Mouse (Mus musculus) embryonic facial prominence, embryonic 11.5 days (tissue): ENCODE measurements around the gene Aqp11. TPM values are rescaled to one million over a fixed set of nuclear protein-coding genes. Genes with fewer than 3 reads are reported as not detected.

Experiments used
- ATAC-seq: fragments of 200-750 bp; cut with Nextera tagmentation; replicated peaks from 2 replicates; pipeline ENCODE4 v1.8.0; 2017; ENCODE audit warnings: low read depth; ENCODE audit not compliant: insufficient number of reproducible peaks, low FRiP score, low TSS enrichment
- DNase-seq: peaks from one replicate; pipeline ENCODE4 v3.0.0-alpha.2; 2015; ENCODE audit warnings: low spot score
- H3K27ac ChIP-seq: fragments of 300-500 bp; sonication (generic); replicated peaks from 2 replicates; pipeline ENCODE4 v1.5.1; 2014; ENCODE audit warnings: mild to moderate bottlenecking, low read depth, low read length, control low read depth
- H3K27me3 ChIP-seq: fragments of 300-500 bp; sonication (generic); 2 replicates; pipeline ENCODE4 v1.6.1; 2014; ENCODE audit warnings: mild to moderate bottlenecking, low read length, moderate library complexity, mixed read lengths; ENCODE audit not compliant: control insufficient read depth, insufficient read depth
- H3K36me3 ChIP-seq: fragments of 300-500 bp; sonication (generic); replicated peaks from 2 replicates; pipeline ENCODE4 v1.6.1; 2014; ENCODE audit warnings: low read depth, mild to moderate bottlenecking, low read length, moderate library complexity, mixed read lengths; ENCODE audit not compliant: control insufficient read depth, insufficient read depth
- H3K4me1 ChIP-seq: fragments of 300-500 bp; sonication (generic); 2 replicates; pipeline ENCODE4 v1.6.1; 2014; ENCODE audit warnings: low read length, mixed read lengths; ENCODE audit not compliant: control insufficient read depth, insufficient read depth
- H3K4me2 ChIP-seq: fragments of 300-500 bp; sonication (generic); 2 replicates; pipeline ENCODE4 v1.6.1; 2014; ENCODE audit warnings: low read depth, mild to moderate bottlenecking, control low read depth, low read length, moderate library complexity
- H3K4me3 ChIP-seq: fragments of 300-500 bp; sonication (generic); 2 replicates; pipeline ENCODE4 v1.5.1; 2014; ENCODE audit warnings: low read depth, low read length, control low read depth
- H3K9ac ChIP-seq: fragments of 300-500 bp; sonication (generic); replicated peaks from 2 replicates; pipeline ENCODE4 v1.6.1; 2014; ENCODE audit warnings: mild to moderate bottlenecking, control low read depth, low read length
- H3K9me3 ChIP-seq: fragments of 300-500 bp; sonication (generic); replicated peaks from 2 replicates; pipeline ENCODE4 v1.6.1; 2016; ENCODE audit warnings: mild to moderate bottlenecking, low read length, inconsistent platforms, mixed read lengths; ENCODE audit not compliant: control insufficient read depth
- whole genome bisulfite sequencing: fragments of 180-500 bp; shearing (Covaris S2); extraction: QIAGEN DNeasy Blood & Tissue Kit; methylation state at CpG from one replicate; pipeline ENCODE4 v1.1.7; 2014; 5-methylcytosine and 5-hydroxymethylcytosine counted together
- polyA plus RNA-seq: library from polyadenylated mRNA; unstranded; fragments of >200 nt; fragmentation: Nextera tagmentation; extraction: Ambion mirVana; gene quantifications from 2 replicates; pipeline ENCODE4 v1.2.1, GENCODE M21; 2014

Aqp11 gene
- polyA plus RNA-seq, 1 experiment from 2014 or later, result 3.7 TPM

- Histone ChIP-seq H3K9me3 (no peaks in the 10 kb centered on the region), H3K4me3 (no peak overlapping the region), H3K4me1 (no peaks in the 10 kb centered on the region), H3K4me2 (no peak overlapping the region), H3K9ac (no peak overlapping the region), H3K27me3 (no peaks in the 10 kb centered on the region), H3K27ac (no peak overlapping the region), H3K36me3 (no peaks in the 10 kb centered on the region)
- 88% methylated on average over 6 of the region's 6 CpGs for WGBS
- ATAC-seq (no peak), DNase-seq (no peak)
Observed at GRCm38 (mm10) chr7:97770841-97771620, 32.9 kb upstream of the Aqp11 start.

- H3K4me2 ChIP-seq, result no peak overlapping the region
- 75% methylated on average over 4 of the region's 4 CpGs for WGBS
- H3K9me3 ChIP-seq, result no peaks in the 10 kb centered on the region
- H3K4me3 ChIP-seq, result no peak overlapping the region
- no peaks in the 10 kb centered on the region for H3K36me3 ChIP-seq
- no peak for DNase-seq
- H3K27me3 ChIP-seq, result no peaks in the 10 kb centered on the region
- H3K9ac ChIP-seq, result no peak overlapping the region
- no peaks in the 10 kb centered on the region for H3K4me1 ChIP-seq
- ATAC-seq, result no peak
- H3K27ac ChIP-seq, result no peak overlapping the region
Observed at GRCm38 (mm10) chr7:97769020-97769419, 30.9 kb upstream of the Aqp11 start.

- H3K4me2 ChIP-seq, result no peak overlapping the region
- no peak for ATAC-seq
- H3K36me3 ChIP-seq, result no peaks in the 10 kb centered on the region
- no peaks in the 10 kb centered on the region for H3K9me3 ChIP-seq
- no peak for DNase-seq
- H3K9ac ChIP-seq, result no peak overlapping the region
- 82% methylated on average over 8 of the region's 8 CpGs for WGBS
- H3K27me3 ChIP-seq, result no peaks in the 10 kb centered on the region
- H3K27ac ChIP-seq, result no peak overlapping the region
- H3K4me1 ChIP-seq, result no peaks in the 10 kb centered on the region
- no peak overlapping the region for H3K4me3 ChIP-seq
Observed at GRCm38 (mm10) chr7:97767841-97768240, 29.8 kb upstream of the Aqp11 start.

- Histone ChIP-seq H3K4me1 (no peaks in the 10 kb centered on the region), H3K9me3 (no peaks in the 10 kb centered on the region), H3K27ac (no peak overlapping the region), H3K4me3 (no peak overlapping the region), H3K36me3 (no peaks in the 10 kb centered on the region), H3K4me2 (no peak overlapping the region), H3K27me3 (no peaks in the 10 kb centered on the region), H3K9ac (no peak overlapping the region)
- no peak for ATAC-seq
- WGBS, result 80% methylated on average over 9 of the region's 9 CpGs
- DNase-seq, result no peak
Observed at GRCm38 (mm10) chr7:97766406-97767166, 28.5 kb upstream of the Aqp11 start.

- no peak overlapping the region for H3K4me3 ChIP-seq
- no peak for ATAC-seq
- H3K9ac ChIP-seq, result no peak overlapping the region
- H3K27ac ChIP-seq, result no peak overlapping the region
- WGBS, result 85% methylated on average over 5 of the region's 5 CpGs
- H3K4me1 ChIP-seq, result no peaks in the 10 kb centered on the region
- H3K9me3 ChIP-seq, result no peaks in the 10 kb centered on the region
- H3K36me3 ChIP-seq, result no peaks in the 10 kb centered on the region
- no peaks in the 10 kb centered on the region for H3K27me3 ChIP-seq
- DNase-seq, result no peak
- no peak overlapping the region for H3K4me2 ChIP-seq
Observed at GRCm38 (mm10) chr7:97765963-97766347, 27.9 kb upstream of the Aqp11 start.

- H3K9ac ChIP-seq, result no peak overlapping the region
- no peaks in the 10 kb centered on the region for H3K4me1 ChIP-seq
- no peak overlapping the region for H3K4me3 ChIP-seq
- H3K9me3 ChIP-seq, result no peaks in the 10 kb centered on the region
- H3K27ac ChIP-seq, result no peak overlapping the region; the same call in 1 of the 2 replicates
- no peaks in the 10 kb centered on the region for H3K27me3 ChIP-seq
- no peak for ATAC-seq
- H3K4me2 ChIP-seq, result no peak overlapping the region
- 89% methylated on average over 21 of the region's 21 CpGs for WGBS
- no peaks in the 10 kb centered on the region for H3K36me3 ChIP-seq
- no peak for DNase-seq
Observed at GRCm38 (mm10) chr7:97765181-97765962, 27.3 kb upstream of the Aqp11 start.

- H3K4me1 ChIP-seq, result no peaks in the 10 kb centered on the region
- H3K9ac ChIP-seq, result no peak overlapping the region
- no peak overlapping the region for H3K27ac ChIP-seq
- no peak overlapping the region for H3K4me2 ChIP-seq
- H3K36me3 ChIP-seq, result no peaks in the 10 kb centered on the region
- WGBS, result 80% methylated on average over 11 of the region's 11 CpGs
- no peaks in the 10 kb centered on the region for H3K9me3 ChIP-seq
- H3K27me3 ChIP-seq, result no peaks in the 10 kb centered on the region
- DNase-seq (no peak), ATAC-seq (no peak)
- H3K4me3 ChIP-seq, result no peak overlapping the region
Observed at GRCm38 (mm10) chr7:97764591-97764990, 26.5 kb upstream of the Aqp11 start.
